Mouse (Mus musculus) embryonic facial prominence, embryonic 13.5 days (tissue): ENCODE measurements at regions not wholly inside any gene's neighbourhood (a gene's known extent, or its start where the extent isn't known, plus 50 kb on each side); places are given as distances from the start of the nearest gene placed in this dataset.
"Not testable (repeated sequence)": the region's sequence is repeated elsewhere in the genome, so short reads cannot be mapped to it uniquely, and the experiment has no call there.

ENCODE experiments used
- ATAC-seq: fragments of 200-750 bp; cut with Nextera tagmentation; 2 replicates; pipeline ENCODE4 v1.8.0; 2017; ENCODE audit warnings: low read depth; ENCODE audit not compliant: insufficient number of reproducible peaks, insufficient read depth, low FRiP score, low TSS enrichment
- H3K27ac ChIP-seq: fragments of 300-500 bp; sonication (generic); 2 replicates; pipeline ENCODE4 v1.5.1; 2015; ENCODE audit warnings: moderate library complexity, mild to moderate bottlenecking, inconsistent platforms
- H3K27me3 ChIP-seq: fragments of 300-500 bp; sonication (generic); 2 replicates; pipeline ENCODE4 v1.6.1; 2015; ENCODE audit warnings: mild to moderate bottlenecking, inconsistent platforms
- H3K36me3 ChIP-seq: fragments of 300-500 bp; sonication (generic); 2 replicates; pipeline ENCODE4 v1.6.1; 2015; ENCODE audit warnings: mild to moderate bottlenecking, inconsistent platforms
- H3K4me1 ChIP-seq: fragments of 300-500 bp; sonication (generic); 2 replicates; pipeline ENCODE4 v1.6.1; 2015; ENCODE audit warnings: inconsistent platforms
- H3K4me2 ChIP-seq: fragments of 300-500 bp; sonication (generic); 2 replicates; pipeline ENCODE4 v1.6.1; 2015; ENCODE audit warnings: moderate library complexity, mild to moderate bottlenecking, inconsistent platforms
- H3K4me3 ChIP-seq: fragments of 300-500 bp; sonication (generic); 2 replicates; pipeline ENCODE4 v1.5.1; 2015; ENCODE audit warnings: mild to moderate bottlenecking, inconsistent platforms
- H3K9ac ChIP-seq: fragments of 300-500 bp; sonication (generic); 2 replicates; pipeline ENCODE4 v1.6.1; 2015; ENCODE audit warnings: mild to moderate bottlenecking, inconsistent platforms
- H3K9me3 ChIP-seq: fragments of 300-500 bp; sonication (generic); 2 replicates; pipeline ENCODE4 v1.6.1; 2016; ENCODE audit warnings: inconsistent platforms
- WGBS: fragments of 180-500 bp; shearing (Covaris S2); methylation state at CpG from one replicate; pipeline ENCODE4 v1.1.7; 2015; ENCODE audit warnings: mixed read lengths; 5-methylcytosine and 5-hydroxymethylcytosine counted together

GRCm38 (mm10) chr6:22496471-22496870 is 140.4 kb upstream of the Fam3c start:
- Histone ChIP-seq H3K4me1 (no peaks in the 10 kb centered on the region), H3K9me3 (no peaks in the 10 kb centered on the region), H3K36me3 (no peaks in the 10 kb centered on the region), H3K4me3 (no peak overlapping the region), H3K27ac (no peak overlapping the region), H3K27me3 (no peaks in the 10 kb centered on the region), H3K4me2 (no peak overlapping the region), H3K9ac (no peak overlapping the region)
- WGBS = 86% methylated on average over 1 of the region's 1 CpGs
- ATAC-seq = no peak

GRCm38 (mm10) chr6:22493632-22494260 is 137.7 kb upstream of the Fam3c start:
- Histone ChIP-seq H3K4me3 (no peak overlapping the region), H3K9me3 (no peaks in the 10 kb centered on the region), H3K4me2 (no peak overlapping the region), H3K9ac (no peak overlapping the region), H3K36me3 (no peaks in the 10 kb centered on the region), H3K27me3 (no peaks in the 10 kb centered on the region), H3K4me1 (no peaks in the 10 kb centered on the region), H3K27ac (no peak overlapping the region)
- WGBS = 42% methylated on average over 11 of the region's 11 CpGs
- ATAC-seq = no peak

- ATAC-seq = no peak
- Histone ChIP-seq H3K4me3 (no peak overlapping the region), H3K9ac (no peak overlapping the region), H3K9me3 (no peaks in the 10 kb centered on the region), H3K4me1 (no peaks in the 10 kb centered on the region), H3K36me3 (no peaks in the 10 kb centered on the region), H3K27ac (no peak overlapping the region), H3K27me3 (no peaks in the 10 kb centered on the region), H3K4me2 (no peak overlapping the region)
- 89% methylated on average over 17 of the region's 17 CpGs for WGBS
Observed at GRCm38 (mm10) chr6:22492896-22493295, 136.9 kb upstream of the Fam3c start.

- Histone ChIP-seq H3K9me3 (no peaks in the 10 kb centered on the region), H3K4me3 (no peak overlapping the region), H3K4me1 (no peaks in the 10 kb centered on the region), H3K27me3 (no peaks in the 10 kb centered on the region), H3K9ac (no peak overlapping the region), H3K36me3 (no peaks in the 10 kb centered on the region), H3K4me2 (no peak overlapping the region), H3K27ac (no peak overlapping the region)
- ATAC-seq = no peak
- 89% methylated on average over 6 of the region's 6 CpGs for WGBS
Observed at GRCm38 (mm10) chr6:22490762-22491161, 134.7 kb upstream of the Fam3c start.

GRCm38 (mm10) chr6:22487467-22487866 is 131.4 kb upstream of the Fam3c start:
- 75% methylated on average over 3 of the region's 3 CpGs for WGBS
- H3K4me1 ChIP-seq = no peaks in the 10 kb centered on the region
- no peak overlapping the region for H3K4me3 ChIP-seq
- no peaks in the 10 kb centered on the region for H3K36me3 ChIP-seq
- H3K9me3 ChIP-seq = no peaks in the 10 kb centered on the region
- no peak for ATAC-seq
- H3K27me3 ChIP-seq = no peaks in the 10 kb centered on the region
- no peak overlapping the region for H3K4me2 ChIP-seq
- H3K9ac ChIP-seq = no peak overlapping the region
- no peak overlapping the region for H3K27ac ChIP-seq

GRCm38 (mm10) chr6:22485828-22486518 is 129.9 kb upstream of the Fam3c start:
- Histone ChIP-seq H3K9ac (no peak overlapping the region), H3K4me3 (no peak overlapping the region), H3K4me2 (no peak overlapping the region), H3K27me3 (no peaks in the 10 kb centered on the region), H3K27ac (no peak overlapping the region), H3K4me1 (no peaks in the 10 kb centered on the region), H3K9me3 (no peaks in the 10 kb centered on the region), H3K36me3 (no peaks in the 10 kb centered on the region)
- 68% methylated on average over 11 of the region's 11 CpGs for WGBS
- no peak for ATAC-seq

- not testable (repeated sequence) for H3K27ac ChIP-seq, ATAC-seq, H3K4me2 ChIP-seq, H3K9me3 ChIP-seq, H3K27me3 ChIP-seq, H3K4me3 ChIP-seq, H3K9ac ChIP-seq, H3K36me3 ChIP-seq, H3K4me1 ChIP-seq
- 77% methylated on average over 4 of the region's 4 CpGs for WGBS
Observed at GRCm38 (mm10) chr6:22482257-22482656, 126.2 kb upstream of the Fam3c start.

- no peaks in the 10 kb centered on the region for H3K9me3 ChIP-seq
- no peak for ATAC-seq
- WGBS = 88% methylated on average over 4 of the region's 4 CpGs
- no peak overlapping the region for H3K4me2 ChIP-seq
- H3K4me3 ChIP-seq = no peak overlapping the region
- H3K36me3 ChIP-seq = no peaks in the 10 kb centered on the region
- H3K4me1 ChIP-seq = no peaks in the 10 kb centered on the region
- H3K9ac ChIP-seq = no peak overlapping the region
- H3K27ac ChIP-seq = no peak overlapping the region
- no peaks in the 10 kb centered on the region for H3K27me3 ChIP-seq
Observed at GRCm38 (mm10) chr6:22474604-22475003, 118.6 kb upstream of the Fam3c start.

GRCm38 (mm10) chr6:22474011-22474410 is 118.0 kb upstream of the Fam3c start:
- Histone ChIP-seq H3K27me3 (no peaks in the 10 kb centered on the region), H3K4me3 (no peak overlapping the region), H3K27ac (no peak overlapping the region), H3K36me3 (no peaks in the 10 kb centered on the region), H3K9ac (no peak overlapping the region), H3K4me2 (no peak overlapping the region), H3K9me3 (no peaks in the 10 kb centered on the region), H3K4me1 (no peaks in the 10 kb centered on the region)
- ATAC-seq = no peak
- 77% methylated on average over 2 of the region's 2 CpGs for WGBS

GRCm38 (mm10) chr6:22472400-22472799 is 116.4 kb upstream of the Fam3c start:
- H3K9me3 ChIP-seq, H3K27me3 ChIP-seq, H3K9ac ChIP-seq, H3K27ac ChIP-seq, H3K4me3 ChIP-seq, ATAC-seq, H3K4me1 ChIP-seq, H3K36me3 ChIP-seq, H3K4me2 ChIP-seq: not testable (repeated sequence)
- 89% methylated on average over 5 of the region's 5 CpGs for WGBS

- Histone ChIP-seq H3K27ac (no peak overlapping the region), H3K36me3 (no peaks in the 10 kb centered on the region), H3K9me3 (no peaks in the 10 kb centered on the region), H3K4me1 (no peaks in the 10 kb centered on the region), H3K9ac (no peak overlapping the region), H3K4me3 (no peak overlapping the region), H3K27me3 (no peaks in the 10 kb centered on the region), H3K4me2 (no peak overlapping the region)
- WGBS = 80% methylated on average over 11 of the region's 11 CpGs
- ATAC-seq = no peak
Observed at GRCm38 (mm10) chr6:22467334-22467993, 111.4 kb upstream of the Fam3c start.

GRCm38 (mm10) chr6:22465926-22466325 is 109.9 kb upstream of the Fam3c start:
- 88% methylated on average over 1 of the region's 1 CpGs for WGBS

More at GRCm38 (mm10) chr6:22465926-22466325, 109.9 kb upstream of the Fam3c start:
- H3K36me3 ChIP-seq = no peaks in the 10 kb centered on the region
- no peaks in the 10 kb centered on the region for H3K27me3 ChIP-seq
- no peak for ATAC-seq
- H3K27ac ChIP-seq = no peak overlapping the region
- no peaks in the 10 kb centered on the region for H3K4me1 ChIP-seq
- no peak overlapping the region for H3K9ac ChIP-seq
- H3K9me3 ChIP-seq = no peaks in the 10 kb centered on the region
- H3K4me2 ChIP-seq = no peak overlapping the region
- H3K4me3 ChIP-seq = no peak overlapping the region
